Mouse (Mus musculus): ENCODE data around the gene Tmem37.

GRCm38 (mm10) chr1:120101227-120101609, 27.3 kb upstream of the Tmem37 start:
- TF ChIP-seq CTCF (IDR thresholded peaks at IDR 0.05; ENCODE audit: low read depth, low read length) = no peak
- TF ChIP-seq POLR2A (IDR thresholded peaks at IDR 0.05; ENCODE audit: borderline replicate concordance, low read depth, low read length) = no peak

Measured in bone marrow macrophage, adult 2 months (primary cell).